Mouse (Mus musculus) mouse trophoblast stem cell (cell line): ENCODE results near the gene Akt3.

ENCODE experiments used
- in situ Hi-C, 2 experiments: fragments of 300-500 bp; cut with MseI, MboI; formaldehyde crosslinking; loops; 2 replicates in 1 of 2; 3 replicates in 1 of 2; pipeline ENCODE4 v1.15.1; 2025

Akt3 gene

DNA sequence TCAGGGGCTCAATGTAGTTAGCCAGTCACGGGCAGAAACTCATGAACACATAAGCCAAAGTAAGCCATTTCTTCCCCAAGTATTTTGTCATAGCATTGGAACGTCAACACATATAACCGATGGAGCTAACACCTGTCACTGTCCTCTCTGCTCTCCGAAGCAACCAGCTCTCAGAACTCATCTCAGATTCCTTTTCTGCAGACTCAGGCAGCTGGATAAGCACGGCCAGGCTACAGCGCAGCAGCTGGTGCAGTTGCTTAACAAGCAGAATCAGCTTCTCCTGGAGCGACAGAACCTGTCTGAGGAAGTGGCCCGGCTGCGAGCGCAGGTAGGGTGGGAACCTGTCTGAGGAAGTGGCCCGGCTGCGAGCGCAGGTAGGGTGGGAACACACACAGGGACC lies 246.3 kb downstream of the Akt3 start:
- in situ Hi-C loops = no loop called here

DNA sequence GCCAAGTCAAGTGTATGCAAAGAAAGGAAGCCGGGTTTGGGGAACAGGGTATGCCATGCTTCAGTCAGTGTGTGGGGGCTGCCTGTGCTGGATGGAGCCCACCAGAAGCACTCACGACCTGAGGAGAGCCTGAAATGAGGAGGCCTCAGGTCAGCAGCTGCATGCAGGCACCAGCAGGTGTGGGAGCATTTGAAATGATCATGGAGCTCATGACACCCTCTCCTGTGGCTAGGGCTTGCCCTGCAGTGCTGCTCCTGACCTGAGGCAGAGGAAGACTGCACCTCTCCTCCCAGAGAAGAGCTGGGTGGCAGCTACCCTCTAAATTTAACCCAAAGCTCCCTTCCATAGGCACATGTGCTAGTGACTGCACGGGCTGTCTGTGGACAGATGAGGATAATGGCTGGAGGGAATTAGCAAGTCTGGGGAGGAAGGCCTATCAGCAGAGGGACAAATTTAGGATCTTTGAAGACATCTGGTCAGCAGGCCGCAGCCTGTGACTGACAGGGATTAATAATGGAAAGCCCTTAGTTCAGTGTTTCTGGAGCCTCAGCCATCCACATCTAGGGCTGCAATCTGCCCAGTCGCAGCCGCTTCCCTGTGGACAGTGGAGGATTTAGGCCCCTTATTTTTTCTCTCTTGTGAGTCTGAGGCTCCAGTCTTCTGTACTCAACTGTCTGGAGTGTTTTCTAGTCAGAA lies 247.2 kb downstream of the Akt3 start:
- in situ Hi-C loops = no loop called here

DNA sequence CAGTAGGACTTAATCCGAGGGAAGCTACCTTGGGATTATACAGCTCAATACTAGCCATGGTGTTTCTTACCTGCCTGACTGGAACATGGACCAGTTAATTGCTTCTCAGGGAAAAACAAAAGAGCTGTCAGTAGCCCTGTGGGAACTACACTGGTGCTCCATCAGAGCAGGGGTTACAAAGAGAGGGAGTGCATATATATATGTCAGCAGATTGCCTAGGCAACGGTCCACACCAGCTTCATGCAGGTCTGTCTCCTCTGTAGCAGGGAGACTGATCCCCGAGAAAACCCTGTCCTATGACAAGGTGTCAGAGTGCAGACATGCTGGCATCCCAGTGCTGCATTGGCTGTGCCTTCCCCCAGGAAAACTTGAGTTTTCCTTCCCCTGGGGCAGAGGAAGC lies 248.0 kb downstream of the Akt3 start:
- in situ Hi-C loops = no loop called here

DNA sequence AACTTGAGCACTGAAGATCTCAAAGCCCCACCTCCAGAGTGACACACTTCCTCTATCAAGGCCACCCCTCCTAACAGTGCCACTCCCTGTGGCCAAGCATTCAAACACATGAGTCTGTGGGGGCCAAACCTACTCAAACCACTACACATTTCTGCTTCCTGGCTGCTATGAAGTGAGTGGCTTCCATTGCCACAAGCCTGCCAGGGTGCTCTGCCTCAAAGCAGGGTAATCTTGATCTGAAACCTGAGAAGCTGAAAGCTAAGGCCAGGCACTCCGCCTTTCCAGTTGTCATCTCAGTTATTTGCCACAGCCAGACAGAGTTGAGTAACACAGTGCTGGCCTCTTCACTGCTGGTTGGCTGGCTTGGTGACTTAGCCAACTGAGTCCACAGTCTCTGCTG lies 249.2 kb downstream of the Akt3 start:
- in situ Hi-C loops = no loop called here

DNA sequence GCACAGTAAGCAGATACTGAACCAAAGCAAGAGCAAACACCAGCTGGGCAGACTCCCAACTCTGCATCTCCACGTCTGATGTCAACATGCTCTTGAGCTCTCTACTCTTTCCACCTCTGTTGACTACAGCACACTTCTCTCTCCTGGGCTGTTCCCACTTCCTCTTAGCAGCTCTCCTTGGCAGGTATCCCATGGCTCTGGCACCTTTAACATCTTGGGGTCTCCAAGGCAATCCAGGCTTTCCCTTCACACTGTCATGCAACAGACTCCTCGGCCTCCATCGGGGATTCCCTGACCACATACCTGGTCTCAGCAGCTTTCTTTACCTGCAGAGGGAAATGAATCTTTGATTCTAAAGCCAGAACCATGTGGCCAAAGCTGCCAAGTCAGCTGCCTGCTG lies 250.6 kb downstream of the Akt3 start:
- in situ Hi-C loops = no loop called here

DNA sequence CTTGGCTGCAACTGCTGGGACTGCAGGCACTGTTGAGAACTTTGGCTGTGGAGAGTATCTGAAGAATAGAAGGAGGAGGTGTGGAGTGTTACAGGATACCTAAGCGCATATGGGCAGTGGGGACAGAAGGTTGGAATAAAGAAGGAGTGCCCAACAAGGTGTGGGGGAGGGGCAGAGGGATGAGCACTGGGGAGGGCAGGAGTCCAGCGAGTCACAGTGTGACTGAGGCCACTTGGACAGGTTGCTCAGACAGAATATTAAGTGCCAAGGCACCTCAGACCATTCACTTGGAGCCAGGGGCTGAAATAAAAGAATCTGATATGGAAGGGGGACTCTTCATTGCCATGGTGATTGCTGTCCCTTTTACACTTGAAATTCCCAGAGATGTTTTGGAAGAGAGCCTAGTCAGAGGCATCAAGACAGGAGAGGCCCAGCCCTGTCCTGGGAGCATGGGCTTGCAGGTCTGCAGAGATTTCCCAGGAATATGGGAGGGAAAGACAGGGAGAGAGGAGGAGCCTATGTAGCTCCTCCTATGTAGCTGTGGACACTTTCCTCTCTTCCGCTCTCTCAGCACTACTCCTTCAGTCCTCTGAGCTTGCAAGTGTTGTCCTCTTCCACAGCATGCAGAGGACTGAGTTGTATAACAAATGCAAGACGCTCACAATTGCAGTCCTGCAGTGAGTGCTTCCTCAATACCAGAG lies 253.8 kb downstream of the Akt3 start:
- in situ Hi-C loops = no loop called here

DNA sequence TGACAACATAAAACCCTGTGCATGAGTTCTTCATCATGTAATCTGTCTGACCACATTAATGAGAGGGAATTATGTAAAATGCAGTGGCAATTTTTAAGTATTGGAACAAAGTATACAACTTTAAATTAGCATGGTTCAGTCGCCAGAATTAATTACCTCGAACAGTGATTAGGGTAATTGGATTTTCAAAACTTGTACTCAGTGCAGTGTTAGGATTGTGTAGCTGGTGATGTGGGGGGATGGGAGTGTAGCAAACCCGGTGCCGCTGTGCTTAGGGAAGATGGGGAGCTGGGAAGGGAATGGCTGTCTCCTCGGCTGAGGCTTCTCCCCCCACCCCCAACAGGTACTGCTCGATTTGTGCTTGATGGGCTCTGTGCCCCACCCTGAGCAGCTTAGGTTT lies 255.1 kb downstream of the Akt3 start:
- in situ Hi-C loops = no loop called here

DNA sequence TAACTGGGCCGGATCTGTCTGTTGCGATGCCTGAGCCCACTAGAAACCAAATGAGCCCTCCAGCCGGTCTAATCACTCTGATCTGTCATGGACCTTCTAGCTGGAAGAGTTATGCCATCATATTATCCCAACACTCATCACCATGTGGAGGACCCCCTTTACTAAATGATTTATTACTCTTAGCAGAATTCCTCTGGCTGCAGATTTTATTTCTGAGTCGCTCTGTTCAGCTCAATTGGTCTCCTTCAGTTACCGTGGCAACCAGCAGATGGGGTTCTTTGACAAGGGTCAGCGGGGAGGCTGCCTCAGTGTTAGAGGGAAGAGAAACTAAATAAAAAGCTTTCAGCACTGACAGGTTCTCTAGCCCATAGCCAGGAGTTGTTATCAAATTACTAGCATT lies 259.0 kb downstream of the Akt3 start:
- in situ Hi-C loops = no loop called here

DNA sequence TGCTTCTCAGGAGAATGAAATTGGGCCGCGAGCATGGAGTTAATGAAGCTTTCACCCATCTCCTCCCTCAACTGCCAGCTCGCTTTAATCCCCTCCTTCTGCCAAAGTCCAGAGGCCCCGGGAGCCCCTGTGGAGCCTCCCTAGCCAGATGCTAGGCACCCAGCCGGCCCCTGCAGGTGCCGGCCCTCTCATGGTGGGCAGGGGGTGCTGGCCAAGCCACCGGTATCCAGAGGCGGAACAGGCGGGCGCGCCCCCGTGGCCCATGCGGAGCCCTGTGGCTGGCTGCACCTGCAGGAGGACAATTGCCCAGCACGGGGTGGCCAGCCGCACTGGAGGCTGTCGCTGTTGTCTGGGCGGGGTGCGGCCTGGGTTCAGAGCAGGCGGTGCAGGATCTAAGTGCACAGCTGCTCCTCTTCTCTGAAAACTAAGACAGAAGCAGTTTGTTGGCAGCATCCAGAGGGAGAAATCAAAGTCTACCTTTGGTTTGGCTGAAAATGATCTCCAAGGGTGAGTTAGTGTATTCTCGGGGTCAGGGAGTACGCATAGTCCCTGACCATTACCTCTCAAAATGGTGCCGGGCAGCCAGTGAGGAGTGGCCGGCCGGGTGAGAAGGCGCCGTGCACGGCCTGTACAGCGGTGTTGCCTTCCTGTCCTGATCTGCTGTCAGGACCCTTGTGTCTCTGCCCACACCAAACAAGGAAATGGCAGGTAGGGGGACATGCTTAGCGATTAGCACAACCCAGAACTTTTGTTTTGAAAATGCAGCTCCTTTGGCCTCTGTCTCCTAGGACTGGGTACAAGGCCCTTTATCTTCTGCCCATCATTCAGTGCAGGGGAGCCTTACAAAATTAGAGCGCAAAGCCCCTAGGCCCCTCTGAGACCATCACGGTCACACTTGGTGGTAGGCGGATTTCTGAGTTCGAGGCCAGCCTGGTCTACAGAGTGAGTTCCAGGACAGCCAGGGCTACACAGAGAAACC lies 260.0 kb downstream of the Akt3 start:
- in situ Hi-C loops = no loop called here

DNA sequence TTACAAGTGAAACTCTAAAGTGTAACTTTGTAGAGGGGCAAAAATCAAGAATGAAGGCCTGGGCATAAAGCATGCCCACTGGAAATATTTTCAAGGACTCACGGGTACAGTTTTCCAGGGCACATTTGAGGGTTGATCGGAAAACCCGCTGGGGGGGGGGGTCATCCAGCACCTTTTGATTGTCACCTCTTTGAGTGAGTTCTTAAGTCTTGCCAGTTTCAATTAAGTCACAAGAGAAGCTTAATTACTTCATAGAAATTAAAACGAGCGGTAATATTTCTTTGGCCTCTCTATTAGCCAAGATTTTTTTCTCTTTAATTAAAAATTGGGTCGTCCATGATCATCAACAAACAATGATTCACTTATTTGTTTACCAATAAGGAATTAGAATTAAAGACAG lies 260.7 kb downstream of the Akt3 start:
- in situ Hi-C loops = no loop called here

DNA sequence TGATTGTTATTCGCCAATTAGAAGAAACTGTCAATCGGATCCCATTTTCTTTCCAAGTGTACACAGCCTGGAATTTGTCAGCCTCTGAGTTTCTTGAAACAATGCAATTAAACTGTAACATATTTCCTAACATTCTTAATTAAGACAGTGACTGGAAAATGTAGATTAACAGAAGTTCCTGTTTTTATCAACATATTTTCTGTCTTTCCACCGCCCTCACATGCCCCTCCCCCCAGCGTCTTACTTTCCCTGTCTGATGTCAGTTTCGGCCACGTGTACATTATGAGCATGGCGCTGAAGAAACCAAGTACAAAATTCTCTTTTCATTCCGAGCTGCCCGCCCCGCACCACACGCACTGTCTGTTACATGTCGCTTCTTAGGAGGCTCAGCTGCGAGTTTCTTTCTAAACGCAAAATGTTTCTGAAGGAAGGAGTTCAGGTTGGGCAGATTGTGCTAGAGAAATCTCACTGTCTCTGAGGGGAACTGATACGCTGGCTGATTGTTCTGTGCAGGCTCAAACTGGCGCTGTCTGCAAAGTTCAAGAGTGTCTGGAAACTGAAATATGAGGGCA lies 261.3 kb downstream of the Akt3 start:
- in situ Hi-C loops = no loop called here

DNA sequence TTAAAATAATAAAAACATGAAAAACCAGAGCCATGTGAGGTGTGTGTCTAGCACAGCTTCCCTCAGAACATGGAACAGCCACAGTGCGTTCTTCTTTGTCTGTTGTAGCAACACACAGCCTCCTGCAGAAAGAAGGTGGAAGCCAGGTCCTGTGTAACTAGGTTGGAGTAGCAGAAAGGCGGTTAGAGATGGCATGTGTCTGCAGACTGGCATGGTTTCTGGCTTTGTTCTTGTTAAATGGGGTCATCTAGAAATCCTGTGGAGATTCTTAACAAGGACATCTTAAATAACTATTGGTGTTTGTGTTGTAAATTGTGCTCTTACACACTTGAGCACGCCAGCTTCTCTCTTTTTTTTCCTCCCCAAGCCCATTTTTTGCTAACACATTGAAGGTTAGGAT lies 261.8 kb downstream of the Akt3 start:
- in situ Hi-C loops = no loop called here

DNA sequence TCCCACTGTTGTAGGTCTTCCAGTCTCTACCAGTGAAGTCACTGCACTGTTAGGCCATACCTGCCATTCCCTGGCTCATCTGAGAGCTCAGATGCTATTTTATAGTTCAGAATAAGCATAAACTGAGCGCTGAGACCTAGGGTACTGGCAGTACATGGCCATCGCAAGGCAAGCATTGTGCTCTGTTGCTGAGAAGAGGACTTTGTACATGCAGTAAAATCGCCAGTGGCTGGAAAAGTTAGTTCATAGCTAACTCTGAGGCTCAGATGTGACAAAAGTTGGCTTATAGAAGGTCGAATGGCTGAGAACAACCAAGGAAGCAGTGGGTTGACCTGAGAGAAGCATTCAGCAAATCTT lies 262.6 kb downstream of the Akt3 start:
- in situ Hi-C loops = no loop called here

DNA sequence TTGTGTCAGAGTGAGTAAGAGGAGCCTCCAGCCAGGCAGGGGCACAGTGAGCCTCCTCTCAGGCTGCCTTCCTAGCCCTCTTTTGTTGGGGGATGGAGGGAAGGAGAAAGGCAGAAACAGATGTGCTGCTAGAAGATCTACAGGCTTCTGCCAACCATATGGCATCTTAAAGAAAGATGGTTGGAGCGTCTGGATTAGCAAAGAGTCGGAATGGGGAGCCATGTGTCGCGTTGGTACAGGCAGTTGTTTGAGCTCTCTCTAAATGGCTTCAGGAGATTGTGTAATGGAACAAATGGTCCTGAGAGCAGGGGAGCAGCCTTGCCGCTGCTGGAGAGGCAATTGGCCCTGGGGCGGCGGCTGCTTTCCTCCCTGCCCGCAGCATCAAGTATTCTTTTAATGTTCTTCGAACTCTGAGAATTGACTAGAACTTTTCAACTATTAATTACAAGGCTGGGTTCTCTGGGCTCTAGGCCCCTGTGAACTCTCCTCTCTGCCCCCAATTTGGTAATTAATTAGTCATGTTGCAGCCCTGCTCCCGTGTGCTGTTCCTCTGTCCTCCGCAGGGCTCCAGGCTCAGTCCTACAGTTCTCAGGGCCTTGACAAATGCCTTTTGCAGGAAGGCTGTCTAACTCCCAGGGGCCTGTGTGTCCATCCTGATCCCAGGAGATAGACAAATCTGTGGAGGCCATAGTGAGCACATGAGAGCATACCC lies 263.1 kb downstream of the Akt3 start:
- in situ Hi-C loops = no loop called here

DNA sequence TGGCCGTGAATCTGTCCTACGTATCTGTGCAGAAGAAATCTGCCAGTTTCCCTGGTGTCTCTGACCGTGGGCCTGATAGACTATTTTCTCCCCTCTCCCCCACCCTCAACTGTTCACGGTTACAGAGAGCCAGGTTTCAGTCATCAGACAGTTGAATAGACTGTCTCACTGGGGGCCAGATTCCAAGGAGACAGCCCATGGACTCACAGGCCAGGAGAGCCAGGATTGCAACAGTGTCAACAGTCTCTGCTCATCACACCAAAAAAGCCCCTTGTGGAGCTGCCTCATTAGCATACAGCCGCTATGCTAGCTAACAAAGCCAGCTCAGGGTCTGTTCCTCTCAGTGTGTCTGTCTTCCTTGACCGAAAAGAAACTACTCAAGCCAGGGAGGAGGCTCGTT lies 263.9 kb downstream of the Akt3 start:
- in situ Hi-C loops = no loop called here

DNA sequence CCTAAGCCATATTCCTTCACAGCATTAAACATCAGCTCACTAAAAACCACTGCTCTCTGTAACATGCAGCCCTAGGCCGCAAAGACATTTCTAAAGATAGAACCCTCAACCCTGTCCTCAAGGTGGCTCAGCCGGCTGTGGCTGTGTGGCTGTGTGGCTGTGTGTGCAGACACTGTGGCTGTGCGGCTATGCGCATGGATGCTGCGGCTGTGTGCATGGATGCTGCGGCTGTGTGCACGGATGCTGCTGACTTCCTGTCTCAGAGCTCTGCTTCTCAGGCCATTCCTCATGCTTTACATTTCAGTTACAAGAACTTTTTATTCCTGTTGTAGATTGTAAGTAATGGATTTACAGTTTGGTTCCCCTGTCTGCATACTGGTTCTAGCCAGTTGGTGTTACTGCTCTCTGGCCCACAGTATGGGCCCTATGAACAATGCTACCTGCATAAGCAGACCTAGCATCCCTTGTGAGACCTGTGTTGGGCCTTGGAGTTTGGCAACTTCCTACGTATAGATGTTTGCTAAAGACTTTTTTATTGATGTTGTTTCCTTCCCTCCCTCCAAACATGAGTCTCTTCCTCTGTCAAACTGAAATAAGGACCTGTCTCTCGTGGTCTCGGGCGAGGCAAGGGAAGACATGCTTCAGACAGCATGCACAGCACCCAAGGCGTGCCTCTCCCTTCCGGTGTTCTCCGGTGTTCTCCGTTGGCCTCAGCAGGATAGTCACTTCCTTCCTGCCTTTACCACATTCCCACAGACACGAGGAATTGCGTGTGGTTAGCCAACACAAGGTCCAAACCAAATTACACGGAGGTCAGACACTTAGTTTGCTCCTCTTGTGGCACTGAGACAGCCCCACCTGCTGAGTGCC lies 264.6 kb downstream of the Akt3 start:
- in situ Hi-C loops = no loop called here

DNA sequence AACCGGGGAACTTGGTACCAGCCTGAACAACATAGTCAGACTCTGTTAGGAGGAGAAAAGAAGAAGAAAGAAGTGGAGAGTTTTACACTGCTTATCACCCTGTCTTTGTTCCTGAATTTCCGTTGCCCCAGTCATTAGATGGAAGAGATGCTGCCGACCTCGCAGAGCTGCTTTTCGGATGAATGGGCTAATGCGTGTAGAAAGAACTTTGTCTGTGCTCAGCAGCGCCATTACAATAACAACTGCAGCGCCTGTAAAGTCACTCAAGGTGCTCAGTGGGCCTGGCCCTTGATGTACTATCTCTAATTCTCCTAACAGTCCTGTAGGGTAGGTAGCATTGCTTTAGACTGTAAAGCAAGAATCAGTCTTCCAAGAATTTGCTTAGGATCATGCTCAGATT lies 265.5 kb downstream of the Akt3 start:
- in situ Hi-C loops = no loop called here

DNA sequence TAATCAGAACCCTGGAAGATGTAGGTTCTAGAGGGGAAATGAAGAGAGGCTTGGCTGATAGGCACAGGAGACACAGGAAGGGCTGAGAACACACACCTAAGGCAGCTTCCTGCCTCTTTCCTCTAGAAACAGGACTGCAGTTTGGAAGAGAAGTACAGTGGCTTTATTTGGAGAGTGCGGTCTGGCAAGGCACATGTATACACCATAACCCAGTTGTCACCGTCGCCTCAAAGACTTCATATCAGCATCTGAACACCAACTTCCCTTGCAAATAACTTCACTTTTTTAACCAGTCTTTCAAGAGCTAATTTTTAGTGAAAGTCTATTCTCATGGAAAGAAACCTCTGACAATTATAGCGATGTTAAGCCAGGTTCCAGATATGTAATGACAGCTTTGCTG lies 266.5 kb downstream of the Akt3 start:
- in situ Hi-C loops = no loop called here

DNA sequence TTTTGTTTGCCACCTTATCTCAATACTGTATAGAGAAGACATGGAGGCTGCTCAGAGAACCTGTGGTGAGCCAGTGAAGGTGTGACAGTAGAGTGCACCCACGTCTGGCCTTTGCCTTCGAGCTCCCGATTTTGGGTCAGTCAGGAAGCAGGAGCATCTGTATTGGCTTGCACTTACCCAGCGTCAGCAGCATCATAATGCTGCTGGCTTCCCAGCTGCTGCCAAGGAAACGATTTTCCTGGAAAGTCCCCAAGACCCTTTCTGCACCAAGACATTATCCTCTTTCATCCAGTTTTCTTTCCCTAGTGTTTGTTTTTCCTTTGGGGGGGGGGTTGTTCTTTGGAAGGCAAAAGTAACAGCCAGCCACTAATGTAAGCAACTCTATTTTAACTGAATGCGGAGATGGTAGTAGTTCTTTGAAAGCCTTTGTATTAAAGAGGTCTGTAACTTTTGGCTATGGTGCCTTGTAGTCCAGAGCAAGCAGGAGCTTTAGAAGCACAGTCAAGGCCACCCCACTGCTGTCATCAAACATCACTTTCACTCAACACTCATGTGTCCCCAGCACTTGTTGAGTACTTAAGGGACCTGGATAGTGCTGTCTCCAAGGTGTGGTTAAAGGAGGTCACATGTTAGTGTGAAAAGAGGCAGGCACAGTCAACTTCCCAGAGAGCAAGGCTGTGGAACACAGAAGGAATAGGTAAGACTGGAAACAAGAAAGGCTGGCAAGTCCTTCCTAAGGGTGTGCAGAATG lies 270.8 kb downstream of the Akt3 start:
- in situ Hi-C loops = no loop called here

DNA sequence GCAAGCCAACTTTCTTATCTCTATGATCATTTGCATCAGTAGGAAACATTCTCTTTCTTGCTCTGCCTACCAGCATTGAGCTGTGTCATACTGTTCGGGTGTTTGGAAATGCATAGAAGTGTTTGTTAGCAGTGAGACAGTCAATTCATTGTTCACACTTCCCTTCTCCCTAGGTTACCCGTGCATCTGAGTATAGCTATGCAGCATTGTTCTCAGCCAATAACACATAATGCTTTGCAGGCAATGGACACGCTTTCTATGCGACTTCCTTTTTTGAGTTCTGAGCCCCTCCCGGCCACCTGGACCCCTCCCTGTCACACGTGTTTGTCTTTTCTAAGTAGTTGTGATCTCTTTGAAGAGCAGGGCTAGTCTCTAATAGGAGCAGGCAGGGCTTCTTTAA lies 271.7 kb downstream of the Akt3 start:
- in situ Hi-C loops = no loop called here
